Mouse (Mus musculus) forebrain, postnatal 0 days (tissue): ENCODE measurements around the gene Il34. TPM values are rescaled to one million over a fixed set of nuclear protein-coding genes. Genes with fewer than 3 reads are reported as not detected.

Experiments used
- ATAC-seq: fragments of 200-750 bp; cut with Nextera tagmentation; 2 replicates; pipeline ENCODE4 v1.8.0; 2017; ENCODE audit warnings: mild to moderate bottlenecking, moderate library complexity
- DNase-seq: peaks from one replicate; pipeline ENCODE4 v3.0.0-alpha.2; 2015
- H3K27ac ChIP-seq: fragments of 300-500 bp; sonication (generic); 2 replicates; pipeline ENCODE4 v1.5.1; 2014; ENCODE audit warnings: low read depth, mild to moderate bottlenecking, antibody characterized with exemption, low read length, moderate library complexity, mixed read lengths
- H3K27me3 ChIP-seq: fragments of 300-500 bp; sonication (generic); 2 replicates; pipeline ENCODE4 v1.6.1; 2014; ENCODE audit warnings: mild to moderate bottlenecking, low read length, mixed read lengths; ENCODE audit not compliant: insufficient read depth
- H3K36me3 ChIP-seq: fragments of 300-500 bp; sonication (generic); 2 replicates; pipeline ENCODE4 v1.6.1; 2014; ENCODE audit warnings: mild to moderate bottlenecking, moderate library complexity; ENCODE audit not compliant: insufficient read depth
- H3K4me1 ChIP-seq: fragments of 300-500 bp; sonication (generic); 2 replicates; pipeline ENCODE4 v1.6.1; 2014; ENCODE audit warnings: antibody characterized with exemption; ENCODE audit not compliant: insufficient read depth
- H3K4me2 ChIP-seq: fragments of 300-500 bp; sonication (generic); 2 replicates; pipeline ENCODE4 v1.6.1; 2014; ENCODE audit warnings: low read depth, mild to moderate bottlenecking, moderate library complexity
- H3K4me3 ChIP-seq: fragments of 300-500 bp; sonication (generic); 2 replicates; pipeline ENCODE4 v1.5.1; 2014; ENCODE audit warnings: low read depth, low read length, mixed read lengths
- H3K9ac ChIP-seq: fragments of 300-500 bp; sonication (generic); 2 replicates; pipeline ENCODE4 v1.6.1; 2014; ENCODE audit warnings: mild to moderate bottlenecking
- H3K9me3 ChIP-seq: fragments of 300-500 bp; sonication (generic); 2 replicates; pipeline ENCODE4 v1.6.1; 2016; ENCODE audit warnings: low read length
- CTCF ChIP-seq: sonication (generic); IDR thresholded peaks from 2 replicates; pipeline ENCODE4 v1.5.1; 2016; ENCODE audit warnings: antibody characterized with exemption, control low read depth, low read depth
- WGBS: fragments of 180-500 bp; shearing (Covaris S2); extraction: QIAGEN DNeasy Blood & Tissue Kit; methylation state at CpG from one replicate; pipeline ENCODE4 v1.1.7; 2014; 5-methylcytosine and 5-hydroxymethylcytosine counted together
- polyA plus RNA-seq: library from polyadenylated mRNA; unstranded; fragments of >200 nt; fragmentation: Nextera tagmentation; extraction: Ambion mirVana; gene quantifications from 2 replicates; pipeline ENCODE4 v1.2.1, GENCODE M21; 2015
- total RNA-seq: library from RNA; depleted of rRNA; stranded (reverse); fragments of >200 nt; gene quantifications from 2 replicates; pipeline ENCODE4 v1.2.3, GENCODE M21; 2014

The Il34 gene
- total and polyA plus RNA-seq, 2 experiments from 2014 or later: 8.8 to 11.1 TPM

- 85% methylated on average over 13 of the region's 13 CpGs for whole genome bisulfite sequencing
- Histone ChIP-seq H3K9me3 (no peaks in the 10 kb centered on the region), H3K4me1 (no peaks in the 10 kb centered on the region), H3K27me3 (no peaks in the 10 kb centered on the region), H3K9ac (no peak overlapping the region), H3K4me2 (no peak overlapping the region), H3K36me3 (no peaks in the 10 kb centered on the region), H3K4me3 (no peak overlapping the region), H3K27ac (no peak overlapping the region)
- DNase-seq: no peak
- no peak for ATAC-seq
- no peak for TF ChIP-seq CTCF
Observed at GRCm38 (mm10) chr8:110779924-110780718, 25.6 kb downstream of the Il34 start.

GRCm38 (mm10) chr8:110776335-110776734, 29.4 kb downstream of the Il34 start:
- TF ChIP-seq CTCF: no peak
- H3K27ac ChIP-seq: no peak overlapping the region
- H3K36me3 ChIP-seq: no peaks in the 10 kb centered on the region
- DNase-seq: no peak
- ATAC-seq: no peak
- no peak overlapping the region for H3K4me2 ChIP-seq
- H3K27me3 ChIP-seq: no peaks in the 10 kb centered on the region
- 95% methylated on average over 3 of the region's 3 CpGs for WGBS
- H3K4me1 ChIP-seq: no peaks in the 10 kb centered on the region
- no peaks in the 10 kb centered on the region for H3K9me3 ChIP-seq
- no peak overlapping the region for H3K9ac ChIP-seq
- no peak overlapping the region for H3K4me3 ChIP-seq

- Histone ChIP-seq H3K9ac (no peak overlapping the region), H3K27ac (no peak overlapping the region), H3K36me3 (no peaks in the 10 kb centered on the region), H3K4me2 (no peak overlapping the region), H3K4me1 (no peaks in the 10 kb centered on the region), H3K27me3 (no peaks in the 10 kb centered on the region), H3K4me3 (no peak overlapping the region), H3K9me3 (no peaks in the 10 kb centered on the region)
- TF ChIP-seq CTCF: no peak
- 82% methylated on average over 3 of the region's 3 CpGs for WGBS
- ATAC-seq: peak; percentile 29
- no peak for DNase-seq
Observed at GRCm38 (mm10) chr8:110775721-110776120, 30.0 kb downstream of the Il34 start.

GRCm38 (mm10) chr8:110775316-110775715, 30.4 kb downstream of the Il34 start:
- 73% methylated on average over 8 of the region's 8 CpGs for WGBS
- Histone ChIP-seq H3K9me3 (no peaks in the 10 kb centered on the region), H3K27ac (no peak overlapping the region), H3K36me3 (no peaks in the 10 kb centered on the region), H3K9ac (no peak overlapping the region), H3K27me3 (no peaks in the 10 kb centered on the region), H3K4me3 (no peak overlapping the region), H3K4me2 (no peak overlapping the region), H3K4me1 (no peaks in the 10 kb centered on the region)
- DNase-seq (no peak), ATAC-seq (no peak)
- peak; percentile 51 for TF ChIP-seq CTCF

GRCm38 (mm10) chr8:110774725-110775124, 31.0 kb downstream of the Il34 start:
- TF ChIP-seq CTCF: no peak
- H3K4me3 ChIP-seq: no peak overlapping the region
- H3K9ac ChIP-seq: no peak overlapping the region
- H3K9me3 ChIP-seq: no peaks in the 10 kb centered on the region
- no peak for ATAC-seq
- 89% methylated on average over 6 of the region's 6 CpGs for WGBS
- H3K4me2 ChIP-seq: no peak overlapping the region
- no peak for DNase-seq
- H3K27me3 ChIP-seq: no peaks in the 10 kb centered on the region
- no peak overlapping the region for H3K27ac ChIP-seq
- H3K4me1 ChIP-seq: no peaks in the 10 kb centered on the region
- no peaks in the 10 kb centered on the region for H3K36me3 ChIP-seq

GRCm38 (mm10) chr8:110774047-110774446, 31.7 kb downstream of the Il34 start:
- no peaks in the 10 kb centered on the region for H3K36me3 ChIP-seq
- no peak for ATAC-seq
- no peaks in the 10 kb centered on the region for H3K27me3 ChIP-seq
- 86% methylated on average over 3 of the region's 3 CpGs for WGBS
- H3K4me2 ChIP-seq: no peak overlapping the region
- H3K4me1 ChIP-seq: no peaks in the 10 kb centered on the region
- H3K4me3 ChIP-seq: no peak overlapping the region
- no peak for DNase-seq
- H3K9ac ChIP-seq: no peak overlapping the region
- H3K27ac ChIP-seq: no peak overlapping the region
- no peak for TF ChIP-seq CTCF
- no peaks in the 10 kb centered on the region for H3K9me3 ChIP-seq

- H3K4me2 ChIP-seq: no peak overlapping the region
- WGBS: 68% methylated on average over 7 of the region's 7 CpGs
- no peaks in the 10 kb centered on the region for H3K9me3 ChIP-seq
- no peaks in the 10 kb centered on the region for H3K4me1 ChIP-seq
- no peak overlapping the region for H3K27ac ChIP-seq
- TF ChIP-seq CTCF: no peak
- no peaks in the 10 kb centered on the region for H3K27me3 ChIP-seq
- DNase-seq: no peak
- no peak overlapping the region for H3K4me3 ChIP-seq
- ATAC-seq: no peak; the same call in 1 of the 2 replicates
- H3K36me3 ChIP-seq: no peaks in the 10 kb centered on the region
- no peak overlapping the region for H3K9ac ChIP-seq
Observed at GRCm38 (mm10) chr8:110772452-110772851, 33.3 kb downstream of the Il34 start.
